Mouse (Mus musculus): Measurements from ENCODE around the gene Nup50.

DNA sequence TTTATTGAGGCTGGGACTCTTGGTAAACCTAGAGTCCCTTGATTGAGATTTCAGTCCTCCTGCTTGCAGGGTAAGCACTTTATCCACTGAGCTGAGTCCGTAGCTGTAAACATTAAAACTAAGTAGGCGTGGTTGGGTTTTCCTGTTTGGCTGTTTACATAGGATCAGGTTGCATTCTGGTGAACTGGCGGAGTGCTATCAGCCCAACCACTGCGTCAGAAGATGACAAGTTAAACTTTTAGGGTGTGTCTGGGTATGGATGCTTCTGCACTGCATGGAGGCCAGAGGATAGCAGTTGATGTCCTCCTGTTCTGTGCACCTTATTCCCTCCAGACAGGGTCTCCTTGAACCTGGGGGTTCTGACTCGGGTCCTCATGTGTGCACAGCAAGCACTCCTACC is 9.1 kb downstream of the Nup50 start:
- TF ChIP-seq POLR2A (IDR thresholded peaks at IDR 0.05; ENCODE audit: insufficient read length, low read depth) (no peak), MYOD1 (IDR thresholded peaks at IDR 0.05; ENCODE audit: control insufficient read depth in 1 of 3, insufficient read length in 2 of 3, low read depth in 2 of 3) (no peak)
